Mouse (Mus musculus): ENCODE measurements at regions not wholly inside any gene's neighbourhood (a gene's known extent, or its start where the extent isn't known, plus 50 kb on each side); places are given as distances from the start of the nearest gene placed in this dataset.

DNA sequence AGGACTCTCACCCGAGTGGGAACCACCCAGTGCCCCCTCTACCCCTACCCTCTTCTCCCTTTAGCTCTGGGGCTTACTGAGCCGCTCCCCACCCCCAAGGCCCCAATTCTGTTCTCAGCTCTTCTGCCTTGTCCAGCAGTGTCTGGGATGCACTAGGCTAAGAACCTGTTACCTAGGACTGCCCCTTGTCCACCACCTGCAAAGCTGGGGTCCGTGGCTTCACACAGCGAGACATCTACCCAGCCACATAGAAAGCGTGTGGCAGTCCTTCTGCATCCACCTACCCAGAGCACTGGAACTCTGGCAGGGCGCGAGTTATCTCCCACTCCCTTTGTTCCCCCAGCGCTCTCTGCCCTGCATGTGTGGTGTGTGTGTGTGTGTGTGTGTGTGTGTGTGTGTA lies 123.8 kb upstream of the Far2 start:
- no peak for TF ChIP-seq POLR2A (IDR thresholded peaks at IDR 0.05; ENCODE audit: borderline replicate concordance, extremely low read depth, insufficient read depth, insufficient read length, poor library complexity, severe bottlenecking)
- no peak for TF ChIP-seq CTCF (IDR thresholded peaks at IDR 0.05; ENCODE audit: borderline replicate concordance, extremely low read depth, insufficient read depth, insufficient read length)

All from brain, embryonic 14.5 days (tissue).